Mouse (Mus musculus) liver, adult 2 months (tissue): ENCODE data around the gene Rnf128.

ENCODE experiments used
- CTCF ChIP-seq: fragments of 200-500 bp; IDR thresholded peaks from 2 replicates; pipeline ENCODE4 v1.5.1; 2011; ENCODE audit warnings: low read depth, low read length, control low read depth
- POLR2A ChIP-seq: fragments of 200-500 bp; IDR thresholded peaks from 2 replicates; pipeline ENCODE4 v1.6.1; 2011; ENCODE audit warnings: low read length, control low read depth; ENCODE audit not compliant: insufficient read depth; ENCODE audit errors: extremely low read depth

GRCm38 (mm10) chrX:139634758-139635157 lies 71.6 kb downstream of the Rnf128 start:
- no peak for TF ChIP-seq CTCF
- no peak for TF ChIP-seq POLR2A
